Mouse (Mus musculus) lung, embryonic 16.5 days (tissue): ENCODE results near the gene Trim10. TPM values are rescaled to one million over a fixed set of nuclear protein-coding genes. Genes with fewer than 3 reads are reported as not detected.
"Not testable (repeated sequence)": the region's sequence is repeated elsewhere in the genome, so short reads cannot be mapped to it uniquely, and the experiment has no call there.

Experiments
- ATAC-seq: fragments of 200-750 bp; cut with Nextera tagmentation; 2 replicates; pipeline ENCODE4 v1.8.0; 2017; ENCODE audit warnings: low read depth, mild to moderate bottlenecking, moderate library complexity
- H3K27ac ChIP-seq: fragments of 300-500 bp; sonication (generic); 2 replicates; pipeline ENCODE4 v1.5.1; 2014; ENCODE audit warnings: mild to moderate bottlenecking, control low read depth, low read length
- H3K27me3 ChIP-seq: fragments of 300-500 bp; sonication (generic); 2 replicates; pipeline ENCODE4 v1.6.1; 2014; ENCODE audit warnings: low read depth, low read length, mixed read lengths; ENCODE audit not compliant: control insufficient read depth, insufficient read depth
- H3K36me3 ChIP-seq: fragments of 300-500 bp; sonication (generic); 2 replicates; pipeline ENCODE4 v1.6.1; 2014; ENCODE audit warnings: low read length; ENCODE audit not compliant: control insufficient read depth, insufficient read depth
- H3K4me1 ChIP-seq: fragments of 300-500 bp; sonication (generic); replicated peaks from 2 replicates; pipeline ENCODE4 v1.6.1; 2014; ENCODE audit warnings: low read length, mixed read lengths; ENCODE audit not compliant: control insufficient read depth, insufficient read depth
- H3K4me2 ChIP-seq: fragments of 300-500 bp; sonication (generic); 2 replicates; pipeline ENCODE4 v1.6.1; 2014; ENCODE audit warnings: low read depth, low read length, control low read depth
- H3K4me3 ChIP-seq: fragments of 300-500 bp; sonication (generic); 2 replicates; pipeline ENCODE4 v1.5.1; 2014; ENCODE audit warnings: mild to moderate bottlenecking, low read length, control low read depth
- H3K9ac ChIP-seq: fragments of 300-500 bp; sonication (generic); 2 replicates; pipeline ENCODE4 v1.6.1; 2014; ENCODE audit warnings: low read length, control low read depth
- H3K9me3 ChIP-seq: fragments of 300-500 bp; sonication (generic); 2 replicates; pipeline ENCODE4 v1.6.1; 2016; ENCODE audit warnings: low read length; ENCODE audit not compliant: control insufficient read depth
- WGBS: fragments of 180-500 bp; shearing (Covaris S2); extraction: QIAGEN DNeasy Blood & Tissue Kit; methylation state at CpG from one replicate; pipeline ENCODE4 v1.1.7; 2014; 5-methylcytosine and 5-hydroxymethylcytosine counted together
- polyA plus RNA-seq: library from polyadenylated mRNA; unstranded; fragments of >200 nt; fragmentation: Nextera tagmentation; extraction: Ambion mirVana; gene quantifications from 2 replicates; pipeline ENCODE4 v1.2.1, GENCODE M21; 2015

Gene Trim10
- 3.2 and 5.1 TPM in 2 replicates for polyA plus RNA-seq

DNA sequence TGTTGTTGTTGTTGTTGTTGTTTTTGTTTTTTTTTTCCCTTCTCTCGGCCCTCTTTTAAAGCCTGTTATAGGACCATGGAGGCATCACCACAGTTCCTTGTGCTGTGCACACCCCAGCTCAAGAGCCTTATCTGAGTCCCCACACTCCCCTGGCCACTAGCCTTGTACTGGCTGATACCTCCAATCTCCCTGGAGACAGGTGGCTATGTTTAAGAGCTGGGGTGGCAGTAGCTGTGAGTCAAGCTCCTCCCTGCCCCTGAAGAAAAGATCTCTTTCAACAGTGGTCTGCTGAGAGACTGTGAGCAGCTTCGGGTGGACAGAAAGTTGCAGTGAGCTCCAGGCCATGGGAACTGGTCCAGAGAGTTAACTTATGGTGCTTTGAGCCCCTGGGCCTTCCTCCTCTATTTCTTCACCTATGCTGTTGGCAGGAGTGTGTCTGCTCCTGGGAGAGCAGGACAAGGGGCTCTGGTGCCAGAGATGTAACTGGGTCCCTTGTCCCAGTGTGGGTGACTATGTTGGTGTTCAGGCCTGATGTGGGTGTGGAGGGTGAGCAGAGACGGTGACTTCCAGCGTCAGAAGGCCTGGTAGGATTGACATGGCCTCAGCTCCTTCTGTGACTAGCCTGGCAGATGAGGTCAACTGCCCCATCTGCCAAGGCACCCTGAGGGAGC, at the start of gene Trim10:
Trim10 (plus strand) TSS at position 291 of the 671 bp plus-strand sequence.
- H3K9me3 ChIP-seq, result no peaks in the 10 kb centered on the region
- H3K36me3 ChIP-seq, result no peaks in the 10 kb centered on the region
- peaks cover 26% of the 10 kb centered on the region for H3K27me3 ChIP-seq
- H3K4me2 ChIP-seq, result peak within 1 kb of the TSS; percentile 22; the same call in 1 of the 2 replicates
- H3K4me3 ChIP-seq, result no peak within 1 kb of the TSS; the same call in 1 of the 2 replicates
- no peak within 1 kb of the TSS for H3K27ac ChIP-seq
- no peak for ATAC-seq
- 67% methylated on average over 4 of the region's 4 CpGs for WGBS
- H3K4me1 ChIP-seq, result 0 out of 2 replicates have a peak, but pooled peaks cover 2% of the 10 kb centered on the region
- peak within 1 kb of the TSS; percentile 39; the same call in 1 of the 2 replicates for H3K9ac ChIP-seq

DNA sequence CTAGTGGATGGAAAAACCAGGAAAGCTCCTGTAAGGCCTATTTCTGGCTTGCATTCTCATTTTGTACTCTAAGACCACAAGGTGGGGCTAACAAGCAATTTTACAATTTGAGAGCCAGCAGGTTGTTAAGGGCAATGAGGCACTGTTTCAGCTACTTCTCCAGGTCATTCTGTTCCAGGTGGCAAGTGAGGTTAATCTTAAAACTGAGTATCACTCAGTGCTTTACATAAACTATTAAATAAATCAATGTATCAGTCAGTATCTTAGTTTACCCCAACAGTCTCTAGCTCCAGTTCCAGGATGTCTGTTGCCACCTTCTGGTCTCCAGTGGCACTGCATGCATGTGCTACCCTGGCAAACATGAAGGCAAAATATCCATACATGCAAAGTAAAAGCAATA, 45.4 kb upstream of the Trim10 start:
- ATAC-seq, result no peak
- H3K27me3 ChIP-seq, result no peaks in the 10 kb centered on the region

DNA sequence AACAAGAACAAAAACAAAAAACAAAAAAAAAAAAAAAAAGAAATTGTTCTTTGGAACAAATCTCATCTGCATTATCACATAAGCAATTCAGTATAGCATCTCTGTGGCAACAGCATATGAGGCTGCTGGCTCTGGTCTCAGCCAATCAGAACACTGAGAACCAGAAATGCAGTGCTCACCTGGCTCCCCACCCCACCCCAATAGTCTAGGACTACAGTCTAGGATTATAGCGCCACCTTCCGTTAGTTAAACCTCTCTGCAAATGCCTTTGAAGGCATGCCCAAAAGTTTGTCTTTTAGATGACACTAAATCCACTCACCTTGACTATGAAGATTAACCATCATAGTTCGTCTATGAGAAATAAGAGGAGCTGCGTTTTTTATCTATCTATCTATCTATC, 43.8 kb upstream of the Trim10 start:
- ATAC-seq, result no peak
- 18% methylated on average over 4 of the region's 4 CpGs for WGBS
- no peak overlapping the region for H3K27ac ChIP-seq

More for the DNA sequence above, 45.4 kb upstream of the Trim10 start:
- no peaks in the 10 kb centered on the region for H3K4me1 ChIP-seq
- no peak overlapping the region for H3K4me2 ChIP-seq
- H3K4me3 ChIP-seq, result no peak overlapping the region
- H3K27ac ChIP-seq, result no peak overlapping the region
- H3K36me3 ChIP-seq, result no peaks in the 10 kb centered on the region
- no peak overlapping the region for H3K9ac ChIP-seq
- no peaks in the 10 kb centered on the region for H3K9me3 ChIP-seq

DNA sequence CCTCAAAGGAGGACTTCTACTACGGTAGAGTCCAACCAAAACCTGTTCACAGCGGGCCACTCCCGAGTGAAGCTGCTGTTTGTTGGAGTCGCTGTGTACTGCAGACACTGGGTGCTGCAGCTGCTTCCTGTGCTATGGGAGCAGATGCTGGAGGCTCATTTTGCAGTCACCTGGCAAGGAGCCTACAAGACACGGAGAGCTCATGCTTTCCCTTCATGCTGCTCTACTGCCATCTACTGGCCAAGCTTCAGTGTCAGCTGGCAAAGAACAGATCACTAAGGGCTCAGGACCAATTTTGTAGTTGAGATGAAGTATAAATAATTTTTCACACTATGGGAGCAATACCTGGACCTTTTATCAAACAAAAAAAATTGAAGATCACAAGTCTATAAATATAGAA, 43.4 kb upstream of the Trim10 start:
- peak; percentile 65; the same call in 1 of the 2 replicates for ATAC-seq
- H3K4me3 ChIP-seq, H3K27ac ChIP-seq, H3K4me2 ChIP-seq, H3K9me3 ChIP-seq, H3K4me1 ChIP-seq, H3K27me3 ChIP-seq, H3K36me3 ChIP-seq, H3K9ac ChIP-seq: not testable (repeated sequence)
- 14% methylated on average over 5 of the region's 5 CpGs for WGBS

More for the DNA sequence above, 43.8 kb upstream of the Trim10 start:
- H3K9me3 ChIP-seq, result no peaks in the 10 kb centered on the region
- H3K4me1 ChIP-seq, result no peaks in the 10 kb centered on the region
- H3K9ac ChIP-seq, result no peak overlapping the region
- H3K36me3 ChIP-seq, result no peaks in the 10 kb centered on the region
- no peak overlapping the region for H3K4me3 ChIP-seq
- H3K27me3 ChIP-seq, result no peaks in the 10 kb centered on the region
- H3K4me2 ChIP-seq, result no peak overlapping the region

DNA sequence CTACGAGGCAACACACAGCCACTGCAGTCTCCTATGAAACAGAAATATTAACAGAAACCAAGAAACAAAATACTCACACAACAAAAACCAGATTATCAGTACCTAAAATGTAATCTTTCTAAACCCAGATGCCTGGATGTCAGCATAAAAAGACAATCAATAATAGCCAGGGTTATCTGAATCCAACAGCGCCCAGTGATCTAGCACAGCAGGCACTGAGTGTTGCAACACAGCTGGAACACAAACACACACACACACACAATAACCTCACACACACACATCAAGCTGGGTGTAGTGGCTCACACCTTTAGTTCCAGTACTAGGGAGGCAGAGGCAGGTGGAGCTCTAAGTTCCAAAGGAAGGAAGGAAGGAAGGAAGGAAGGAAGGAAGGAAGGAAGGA, 40.9 kb upstream of the Trim10 start:
- Histone ChIP-seq H3K4me1 (no peaks in the 10 kb centered on the region), H3K9me3 (no peaks in the 10 kb centered on the region), H3K9ac (no peak overlapping the region), H3K4me3 (no peak overlapping the region), H3K4me2 (no peak overlapping the region), H3K36me3 (no peaks in the 10 kb centered on the region), H3K27me3 (no peaks in the 10 kb centered on the region), H3K27ac (no peak overlapping the region)
- 67% methylated on average over 2 of the region's 2 CpGs for whole genome bisulfite sequencing
- no peak for ATAC-seq

DNA sequence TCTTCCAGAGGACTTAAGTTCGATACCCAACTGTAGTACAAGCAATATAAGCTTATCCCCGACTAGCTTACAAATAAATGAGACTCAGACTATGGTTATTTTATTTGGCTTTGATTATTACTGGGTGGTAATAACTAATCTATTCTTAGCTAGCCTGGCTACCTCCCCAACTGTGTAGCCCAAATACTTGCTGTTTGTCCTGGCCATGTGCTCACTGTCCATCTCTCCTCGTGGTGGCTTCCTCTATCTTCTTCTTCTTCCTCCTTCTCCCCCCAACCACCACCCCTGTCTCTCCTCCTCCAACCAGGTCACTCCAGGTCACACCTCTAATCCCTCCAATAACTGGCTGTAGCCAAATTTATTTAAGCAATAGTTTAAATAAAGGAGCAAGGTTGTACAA, 38.9 kb upstream of the Trim10 start:
- Histone ChIP-seq H3K4me1 (no peaks in the 10 kb centered on the region), H3K27me3 (no peaks in the 10 kb centered on the region), H3K4me3 (no peak overlapping the region), H3K9me3 (no peaks in the 10 kb centered on the region), H3K9ac (no peak overlapping the region), H3K27ac (no peak overlapping the region), H3K36me3 (no peaks in the 10 kb centered on the region), H3K4me2 (no peak overlapping the region)
- 66% methylated on average over 3 of the region's 3 CpGs for WGBS
- ATAC-seq, result no peak

DNA sequence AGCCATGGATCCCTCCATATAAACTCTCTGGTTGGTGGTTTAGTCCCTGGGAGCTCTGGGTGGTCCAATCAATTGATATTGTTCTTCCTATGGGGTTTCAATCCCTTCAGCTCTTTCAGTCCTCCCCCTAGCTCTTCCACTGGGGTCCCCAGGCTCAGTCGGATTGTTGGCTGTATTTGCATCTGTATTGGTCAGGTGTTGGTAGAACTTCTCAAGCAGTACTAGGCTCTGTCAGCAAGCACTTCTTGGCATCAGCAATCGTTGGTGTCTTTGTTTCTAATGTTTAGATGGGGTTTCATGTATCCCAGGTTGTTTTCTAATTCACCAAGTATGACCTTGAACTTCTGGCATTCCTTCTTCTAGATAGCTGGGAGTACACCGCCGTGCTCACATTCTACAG, 36.7 kb upstream of the Trim10 start:
- Histone ChIP-seq H3K27ac (no peak overlapping the region), H3K4me3 (no peak overlapping the region), H3K4me2 (no peak overlapping the region), H3K4me1 (peaks cover 10% of the 10 kb centered on the region; the same call in 1 of the 2 replicates), H3K36me3 (no peaks in the 10 kb centered on the region), H3K27me3 (no peaks in the 10 kb centered on the region), H3K9me3 (no peaks in the 10 kb centered on the region), H3K9ac (no peak overlapping the region)
- 53% methylated on average over 4 of the region's 4 CpGs for WGBS
- ATAC-seq, result no peak

DNA sequence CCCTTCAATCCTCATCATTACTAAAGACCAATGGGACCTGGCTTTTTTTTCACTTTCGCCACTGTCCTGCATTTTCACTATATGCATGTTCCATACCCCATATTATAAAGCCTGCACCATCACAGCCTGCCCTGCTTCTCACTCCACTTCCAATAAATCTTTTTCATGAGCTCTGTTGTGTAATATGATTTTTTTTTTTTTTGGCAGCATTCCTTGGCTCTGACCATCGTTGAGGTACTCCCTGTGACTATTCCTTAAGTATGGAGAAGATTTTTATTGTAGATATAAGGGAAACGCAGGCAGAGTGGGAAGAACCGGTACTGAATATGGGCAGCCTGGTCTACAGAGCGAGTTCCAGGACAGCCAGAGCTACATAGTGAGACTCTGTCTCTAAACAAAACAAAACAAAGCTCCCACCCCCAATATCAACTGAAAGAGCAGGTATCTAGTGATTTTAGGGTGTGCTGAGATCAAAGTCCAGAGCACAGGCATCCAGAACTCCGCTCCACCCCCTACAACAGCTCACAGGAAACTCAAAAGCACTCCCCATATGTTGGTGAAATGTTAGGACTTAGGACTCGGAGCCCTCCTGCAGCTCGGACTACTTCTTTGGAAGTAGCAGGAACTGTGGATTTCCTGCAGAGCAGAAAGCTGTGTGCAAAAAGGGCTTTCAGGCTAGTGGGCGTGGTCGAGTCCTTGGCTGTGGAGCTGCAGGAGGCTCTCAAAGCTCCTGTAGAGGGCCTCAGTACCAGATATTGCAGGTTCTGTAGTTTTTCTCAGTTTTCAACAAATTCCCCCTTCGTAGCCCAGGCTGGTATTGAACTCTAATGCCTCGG, 33.6 kb upstream of the Trim10 start:
- Histone ChIP-seq H3K27me3 (no peaks in the 10 kb centered on the region), H3K9ac (peak overlapping the region; percentile 92), H3K9me3 (no peaks in the 10 kb centered on the region), H3K4me2 (peak overlapping the region; percentile 66), H3K27ac (peak overlapping the region; percentile 86; the same call in 1 of the 2 replicates), H3K4me1 (peaks cover 13% of the 10 kb centered on the region; the same call in 1 of the 2 replicates), H3K36me3 (no peaks in the 10 kb centered on the region), H3K4me3 (peak overlapping the region; percentile 77)
- peak; percentile 18; the same call in 1 of the 2 replicates for ATAC-seq
- 32% methylated on average over 12 of the region's 12 CpGs for WGBS

DNA sequence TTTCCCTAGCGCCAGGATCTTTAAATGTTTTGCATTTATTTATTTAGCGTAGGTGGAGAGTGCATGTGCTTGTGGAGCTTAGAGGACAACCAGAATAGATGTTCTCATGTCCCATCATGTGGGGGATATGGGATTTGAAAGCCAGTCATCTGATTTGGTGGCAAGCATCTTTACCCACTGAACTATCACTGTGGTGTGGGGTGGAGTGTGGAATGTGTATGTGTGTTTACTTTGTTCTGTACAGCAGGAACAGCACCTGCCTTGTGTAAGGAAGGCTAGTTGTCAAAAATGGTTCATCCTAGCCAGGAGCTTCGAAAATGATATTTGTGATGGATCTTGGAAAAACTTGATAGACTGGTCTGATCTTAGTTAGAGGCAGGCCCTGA, 33.0 kb upstream of the Trim10 start:
- ATAC-seq, result peak; percentile 21
- Histone ChIP-seq H3K9me3 (no peaks in the 10 kb centered on the region), H3K27me3 (no peaks in the 10 kb centered on the region), H3K36me3 (no peaks in the 10 kb centered on the region), H3K27ac (peak overlapping the region; percentile 86), H3K4me3 (peak overlapping the region; percentile 77), H3K9ac (peak overlapping the region; percentile 92), H3K4me1 (peaks cover 13% of the 10 kb centered on the region; the same call in 1 of the 2 replicates), H3K4me2 (peak overlapping the region; percentile 66)
- 13% methylated on average over 3 of the region's 3 CpGs for WGBS
